Mouse (Mus musculus) activated CD4-positive, CD25-positive, alpha-beta regulatory T cell (primary cell): ENCODE measurements around the gene Lyrm2. TPM values are rescaled to one million over a fixed set of nuclear protein-coding genes. Genes with fewer than 3 reads are reported as not detected.

Experiments used
- polyA plus RNA-seq, 2 experiments: library from polyadenylated mRNA; unstranded; fragments of 100-300 nt; shearing (Covaris generic); gene quantifications; one replicate each; pipeline ENCODE4 v1.2.1; 2017

Gene Lyrm2
- polyA plus RNA-seq, result 10 to 100 TPM; 64.0 to 75.7 TPM

GRCm38 (mm10) chr4:32799966-32800576 lies at the start of gene Lyrm2:
Gene Lyrm2 (plus strand): TSS chr4:32800253.

Other genes with a start within 250 kb of the Lyrm2 start
- under 1 TPM in 1 of 2 experiments, not detected in 1; 0.09 TPM for gene Gja10, start 197.5 kb upstream of the Lyrm2 start, polyA plus RNA-seq
- 10 to 100 TPM; 33.7 to 34.9 TPM for gene Casp8ap2, start 184.8 kb upstream of the Lyrm2 start, polyA plus RNA-seq
- gene Mdn1, start 143.1 kb upstream of the Lyrm2 start, polyA plus RNA-seq, result 10 to 100 TPM; 14.8 to 21.7 TPM
- 1 to 10 TPM; 1.9 to 5.3 TPM for gene Ankrd6, start 150.6 kb downstream of the Lyrm2 start, polyA plus RNA-seq
- 1 to 10 TPM; 6.2 to 9.6 TPM for gene Rragd, start 182.8 kb downstream of the Lyrm2 start, polyA plus RNA-seq
- gene Ube2j1, start 231.2 kb downstream of the Lyrm2 start, polyA plus RNA-seq, result 100 to 1,000 TPM in 1 of 2 experiments, 10 to 100 TPM in 1; 92.8 to 121 TPM